Mouse (Mus musculus) 3T3-L1 (cell line): ENCODE measurements around the gene Gabrb1.

ENCODE experiments used
- DNase-seq: peaks from one replicate; pipeline ENCODE4 v3.0.0-alpha.2; 2015; ENCODE audit warnings: low read depth, low spot score

Gabrb1 gene

GRCm38 (mm10) chr5:71828996-71829395, 171.1 kb downstream of the Gabrb1 start:
- DNase-seq: no peak

DNA sequence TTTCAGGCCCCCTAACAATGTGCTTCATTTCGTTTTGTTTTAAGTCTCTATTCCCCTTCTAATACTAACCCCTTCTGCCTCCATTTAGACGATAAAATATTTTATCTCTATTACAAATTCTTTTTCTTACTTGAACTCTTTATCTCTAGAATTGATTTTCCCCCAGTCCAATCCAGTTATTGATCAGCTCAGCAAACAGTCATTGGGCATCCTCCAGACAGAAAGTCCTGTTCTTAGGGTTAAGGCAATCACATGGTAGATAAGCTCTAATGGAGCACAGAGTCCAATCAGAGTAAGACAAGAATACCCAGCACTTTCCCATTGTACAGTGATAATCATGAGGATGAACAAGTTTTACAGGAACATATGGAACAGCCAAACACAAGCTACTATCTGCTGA, 172.4 kb downstream of the Gabrb1 start:
- DNase-seq: no peak

GRCm38 (mm10) chr5:71842241-71842640, 184.3 kb downstream of the Gabrb1 start:
- DNase-seq: no peak

- no peak for DNase-seq
These were observed 240.3 kb downstream of the Gabrb1 start for GRCm38 (mm10) chr5:71898214-71898613.

DNA sequence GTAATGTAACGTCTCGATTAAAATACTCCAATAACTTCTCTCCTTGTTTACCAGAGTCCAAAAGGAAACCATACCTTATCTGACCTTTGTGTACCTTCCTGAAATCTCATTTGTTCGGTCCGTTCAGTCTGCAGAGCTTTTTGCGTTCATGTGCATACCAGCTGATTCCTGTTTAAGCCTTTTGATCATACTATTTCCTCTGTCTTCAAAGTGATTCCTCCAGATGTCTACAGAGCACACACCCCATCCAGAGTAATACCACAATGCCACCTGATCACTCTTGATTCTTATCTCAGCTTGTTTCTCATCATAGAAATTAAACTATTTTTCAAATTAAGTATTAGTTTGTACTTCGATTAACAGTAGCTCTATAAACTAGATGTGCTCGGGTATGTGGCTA, 245.5 kb downstream of the Gabrb1 start:
- DNase-seq: no peak

- DNase-seq: no peak
These were observed 256.1 kb downstream of the Gabrb1 start for GRCm38 (mm10) chr5:71914028-71914427.

- no peak for DNase-seq
These were observed 257.8 kb downstream of the Gabrb1 start for GRCm38 (mm10) chr5:71915711-71916110.

DNA sequence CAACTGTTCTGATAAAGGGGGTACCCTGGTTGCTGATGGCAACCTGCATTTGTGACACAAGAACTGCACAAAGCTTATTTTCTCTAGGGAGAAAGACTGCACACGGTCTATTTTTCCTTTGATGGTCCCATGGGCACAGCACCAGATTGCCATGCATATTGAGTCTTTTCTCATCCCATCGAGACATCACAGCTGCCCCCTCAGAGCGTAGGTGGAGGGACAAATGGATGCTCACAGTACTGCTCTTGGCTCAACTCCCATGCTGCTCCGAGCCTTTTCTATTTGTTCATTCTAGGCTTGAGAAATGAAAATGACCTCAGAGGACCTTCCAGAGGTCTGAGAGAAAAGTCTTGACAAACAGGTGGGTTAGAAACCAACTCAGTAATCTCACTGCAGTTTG, 259.3 kb downstream of the Gabrb1 start:
- DNase-seq: no peak

DNA sequence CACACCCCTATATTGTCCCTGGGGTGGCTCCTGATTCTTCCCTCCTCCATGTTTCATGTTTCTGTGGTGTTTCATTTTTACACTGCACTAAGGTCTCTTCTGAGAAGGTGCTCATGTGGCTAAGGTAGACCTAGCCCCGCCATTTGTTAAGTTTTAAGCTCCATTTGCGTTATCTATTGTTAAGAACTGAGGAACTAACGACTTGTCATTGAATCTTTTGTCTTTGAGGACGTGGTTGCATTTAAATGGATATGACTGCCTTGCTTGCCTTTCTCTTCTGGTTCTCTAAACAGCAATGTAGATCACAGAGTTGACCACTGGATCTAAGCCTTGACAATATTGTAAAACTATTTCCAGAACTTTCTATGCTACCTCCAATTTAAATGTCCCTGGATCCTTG, 265.7 kb downstream of the Gabrb1 start:
- DNase-seq: no peak

DNA sequence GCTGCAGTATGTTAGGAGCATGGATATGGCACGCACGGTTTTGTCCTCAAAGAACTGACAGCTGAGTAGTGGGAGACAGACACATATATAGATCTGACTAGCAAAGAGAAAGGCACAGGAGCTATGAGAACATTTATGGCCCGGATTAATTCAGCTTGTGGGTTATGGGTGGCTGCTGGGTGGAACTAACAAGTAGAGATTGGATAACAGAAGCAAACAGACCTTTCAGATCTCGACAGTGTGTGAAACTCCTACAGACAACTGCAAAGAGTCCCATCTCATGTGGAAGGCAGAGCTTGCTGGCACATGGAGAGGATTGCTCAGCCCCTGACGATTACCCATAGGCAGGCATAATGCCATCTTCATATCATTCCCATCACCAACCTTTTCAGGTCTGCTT, 268.4 kb downstream of the Gabrb1 start:
- no peak for DNase-seq

DNA sequence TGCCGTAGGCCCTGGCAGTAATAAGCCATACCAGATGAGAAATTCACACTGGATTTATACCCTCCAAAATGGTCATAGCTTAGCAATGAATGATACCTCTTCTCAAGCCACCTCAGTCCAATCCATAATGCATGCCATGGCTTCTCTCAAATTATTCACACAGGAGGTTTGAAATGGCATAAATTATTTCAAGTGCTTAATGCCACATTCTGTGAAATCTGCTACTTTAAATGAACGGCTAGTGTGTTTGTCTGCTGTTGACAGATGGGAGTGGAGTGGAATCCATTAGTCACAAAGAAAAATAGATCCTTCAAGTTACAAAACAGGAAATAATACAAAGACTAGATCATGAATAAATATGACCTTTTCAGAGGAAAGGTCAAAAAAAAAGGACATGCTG, 272.1 kb downstream of the Gabrb1 start:
- no peak for DNase-seq

DNA sequence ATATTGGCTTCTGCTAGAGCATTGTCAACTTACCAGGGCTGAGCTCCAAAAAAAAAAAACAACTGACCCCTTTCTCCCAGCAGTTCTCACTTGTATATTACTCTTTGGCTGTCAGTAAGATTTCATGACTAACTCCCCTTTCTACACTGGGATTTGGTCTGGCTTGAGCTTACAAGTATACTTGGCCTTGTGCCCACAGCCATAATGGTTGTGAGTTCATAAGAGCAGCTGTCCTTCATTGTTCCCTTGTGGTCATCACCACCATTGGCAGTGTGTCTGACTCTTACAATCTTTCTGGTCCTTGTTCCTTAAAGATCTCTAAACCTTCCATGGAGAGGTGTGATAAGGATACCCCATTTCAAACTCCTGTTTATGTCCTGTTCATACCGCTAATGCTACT, 293.5 kb downstream of the Gabrb1 start:
- DNase-seq: peak; percentile 5

GRCm38 (mm10) chr5:71955070-71955685, 297.3 kb downstream of the Gabrb1 start:
- DNase-seq: peak; percentile 38

DNA sequence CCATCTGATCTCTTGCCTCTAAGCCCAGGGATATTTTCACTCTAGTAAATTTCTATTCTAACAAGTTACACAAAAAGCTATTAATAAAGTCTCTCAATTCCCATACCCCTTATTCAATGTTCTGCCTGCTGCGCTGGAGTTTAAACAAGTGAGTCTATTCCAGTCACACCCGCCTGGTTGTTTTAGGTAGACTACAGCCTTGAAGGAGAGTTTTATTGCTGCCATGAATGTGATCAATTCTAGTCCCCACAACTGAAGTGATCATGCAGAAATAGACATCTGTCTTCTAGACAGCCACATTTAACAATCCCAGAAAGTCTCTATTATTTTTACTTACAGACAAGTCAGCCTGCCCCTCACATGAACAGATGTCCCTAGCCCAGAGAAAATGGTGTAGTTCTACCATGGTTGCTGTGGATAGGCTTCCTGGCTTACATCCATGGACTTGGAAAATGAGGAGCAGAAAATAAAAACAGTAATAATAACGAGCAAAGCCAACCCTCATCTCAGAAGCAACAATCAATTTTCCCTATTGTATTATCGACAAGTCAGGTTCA, 307.0 kb downstream of the Gabrb1 start:
- DNase-seq: no peak

GRCm38 (mm10) chr5:71965529-71965928, 307.6 kb downstream of the Gabrb1 start:
- DNase-seq: no peak

- DNase-seq: no peak
These were observed 312.4 kb downstream of the Gabrb1 start for GRCm38 (mm10) chr5:71970140-71970800.

- DNase-seq: no peak
These were observed 314.9 kb downstream of the Gabrb1 start for GRCm38 (mm10) chr5:71972831-71973230.

DNA sequence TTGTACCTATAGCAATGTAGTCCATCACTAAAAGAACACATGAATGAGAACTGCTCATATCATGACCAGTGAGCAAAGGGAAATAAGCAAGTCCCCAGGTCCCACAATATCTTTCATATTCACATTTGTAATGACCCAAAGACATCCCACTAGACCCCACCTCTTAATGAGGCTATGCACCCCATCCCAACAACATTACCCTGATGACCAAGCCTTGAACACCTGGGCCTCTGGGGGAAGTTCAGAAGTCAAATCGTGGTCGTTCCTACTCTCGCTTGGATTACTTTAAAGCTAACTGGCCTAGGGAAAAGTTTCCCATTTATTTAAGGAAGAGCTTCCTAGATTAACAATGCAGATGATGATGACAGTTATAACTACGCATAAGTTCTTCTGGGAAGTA, 318.2 kb downstream of the Gabrb1 start:
- DNase-seq: no peak

DNA sequence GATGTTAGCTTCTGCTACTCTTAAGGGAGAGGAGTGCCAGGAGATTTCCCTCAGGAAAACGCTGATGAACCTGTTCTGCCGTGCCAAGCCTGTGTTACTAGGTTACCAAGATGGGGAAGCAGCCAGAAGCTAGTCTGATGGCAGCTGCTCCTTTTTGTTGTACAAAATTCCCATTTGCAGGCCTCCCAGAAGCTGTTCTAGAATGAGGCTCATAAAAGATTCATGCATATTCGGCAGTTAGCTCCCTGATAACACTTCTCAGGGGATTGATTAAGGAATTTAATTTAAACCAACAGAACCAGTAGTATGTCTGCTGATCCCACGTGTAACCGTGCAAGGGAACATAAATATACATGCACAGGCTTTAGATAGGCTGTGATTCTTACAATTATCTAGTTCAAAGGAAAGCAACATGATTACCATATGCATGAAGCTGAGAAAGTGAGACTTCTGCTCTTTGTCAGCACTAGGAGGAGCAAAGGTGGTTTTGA, 318.7 kb downstream of the Gabrb1 start:
- no peak for DNase-seq

- no peak for DNase-seq
These were observed 328.6 kb downstream of the Gabrb1 start for GRCm38 (mm10) chr5:71986561-71986960.

DNA sequence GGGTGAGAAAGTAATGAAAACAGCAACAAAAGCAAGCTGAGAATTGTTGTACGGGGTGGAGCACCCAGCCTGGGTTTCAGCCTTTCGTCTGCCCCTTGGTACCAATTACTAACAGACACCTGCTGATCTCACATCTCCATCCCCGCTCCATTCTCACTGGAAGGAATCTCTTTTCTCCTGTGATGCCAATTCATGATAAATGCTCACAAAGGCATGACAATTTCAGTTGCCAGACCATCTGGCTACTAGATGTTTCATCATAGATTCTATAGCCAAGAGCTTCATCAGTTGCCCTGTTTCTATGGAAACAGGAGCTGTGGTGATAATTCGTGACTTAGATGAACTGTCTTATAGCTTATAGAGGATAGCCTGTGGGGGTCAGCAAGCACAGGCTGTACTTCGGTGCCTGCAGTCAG, 329.1 kb downstream of the Gabrb1 start:
- no peak for DNase-seq

GRCm38 (mm10) chr5:71999466-71999865, 341.6 kb downstream of the Gabrb1 start:
- DNase-seq: no peak

GRCm38 (mm10) chr5:72003811-72004435, 346.0 kb downstream of the Gabrb1 start:
- no peak for DNase-seq
